Mouse (Mus musculus): ENCODE data around the gene Map2k5.

DNA sequence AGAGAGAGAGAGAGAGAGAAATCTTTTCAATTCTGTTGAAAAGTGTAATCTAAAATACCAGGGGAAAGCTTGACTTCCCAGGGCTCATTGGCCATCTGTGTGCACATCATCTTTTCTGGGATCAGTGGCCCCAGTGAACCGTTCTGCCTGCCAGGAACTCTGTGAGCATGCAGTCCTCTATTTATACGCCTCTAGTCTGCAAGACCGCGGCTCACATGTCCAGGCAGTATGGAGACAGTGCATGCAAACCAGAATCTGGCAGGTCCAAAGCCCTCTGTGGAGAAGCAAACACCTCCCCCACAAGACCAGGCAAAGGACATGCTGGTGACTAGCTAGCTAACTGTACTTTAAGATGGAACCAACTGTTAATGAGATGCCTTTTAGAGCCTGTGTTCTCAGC lies 41.9 kb downstream of the Map2k5 start:
- TF ChIP-seq CTCF (IDR thresholded peaks at IDR 0.05; ENCODE audit: extremely low read depth, insufficient read depth, low read length) (no peak), POLR2A (IDR thresholded peaks at IDR 0.05; ENCODE audit: extremely low read depth, insufficient read depth, low read length) (no peak)

Measured in cortical plate, adult 2 months (tissue).